Mouse (Mus musculus) monocyte, adult 5-6 weeks (primary cell): ENCODE data around the gene Adipor1. TPM values are rescaled to one million over a fixed set of nuclear protein-coding genes. Genes with fewer than 3 reads are reported as not detected.

Source experiments
- ATAC-seq: fragments of 153-309, 156-312 bp; replicated peaks from 2 replicates; pipeline ENCODE4 v1.8.0; 2017; ENCODE audit warnings: mild to moderate bottlenecking; ENCODE audit not compliant: low TSS enrichment, insufficient number of reproducible peaks, severe bottlenecking, poor library complexity, low FRiP score
- total RNA-seq: library from RNA; stranded (forward); fragments of 200-1000, 200-491, 200-594 nt; gene quantifications from 3 replicates; pipeline ENCODE4 v1.2.3, GENCODE M21; 2017

The Adipor1 gene
- 133 to 190 TPM (median 182 TPM) in 3 replicates for total RNA-seq

DNA sequence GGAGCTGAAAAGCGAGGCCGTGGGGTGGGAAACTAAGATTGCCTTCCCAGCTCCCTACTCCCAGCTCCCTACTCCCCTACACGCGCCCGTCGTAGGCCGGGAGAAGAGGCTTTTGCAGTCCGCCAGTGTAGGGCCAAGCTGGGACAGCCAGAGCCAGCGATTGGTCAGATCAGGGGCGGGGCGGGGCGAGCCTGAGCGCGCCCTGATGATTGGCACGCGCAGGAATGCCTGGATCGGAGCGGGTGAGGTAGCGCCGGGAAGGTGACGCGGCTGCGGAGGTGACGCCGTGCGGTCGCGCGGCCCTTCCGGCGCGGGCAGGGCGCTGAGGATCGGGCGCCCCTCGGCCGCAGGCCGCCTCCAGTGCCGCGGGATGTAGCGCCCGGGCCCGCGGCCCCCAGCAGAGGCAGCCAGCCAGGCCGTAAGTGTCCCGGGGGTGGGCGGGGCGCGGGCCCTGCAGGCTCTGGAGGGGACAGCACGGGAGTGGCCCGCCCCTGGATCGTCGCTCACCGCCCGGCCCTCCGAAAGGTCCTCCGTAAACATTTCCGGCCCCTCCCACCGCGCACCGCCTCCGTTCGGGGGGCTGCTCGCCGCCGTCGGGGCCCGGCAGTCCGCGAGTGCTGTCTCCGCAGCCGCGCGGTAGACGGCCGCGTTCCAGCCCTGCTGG lies at the start of gene Adipor1:
Gene Adipor1, plus strand, starts transcription at position 211 of the 664 bp plus-strand sequence.
- ATAC-seq = peak; percentile 84

DNA sequence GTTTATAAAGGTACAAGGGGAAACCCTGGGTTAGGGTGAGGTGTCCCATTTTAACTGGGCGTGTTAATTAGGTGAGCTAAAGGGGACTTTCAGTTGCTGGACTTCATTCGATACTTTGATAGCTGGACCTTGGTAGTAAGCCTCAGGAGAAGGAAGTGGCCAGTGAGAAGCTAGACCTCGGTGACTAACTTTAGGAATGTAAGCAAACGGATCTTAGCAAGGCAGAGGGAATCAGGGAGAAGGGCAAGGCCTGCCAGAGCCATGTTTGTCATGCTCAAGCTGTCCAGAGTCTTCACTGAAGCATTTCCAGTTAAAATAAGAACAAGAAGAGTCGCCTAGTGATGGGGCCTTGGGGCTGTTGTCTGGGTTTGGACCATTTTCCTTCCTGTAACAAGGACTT lies 49.7 kb upstream of the Adipor1 start:
- ATAC-seq = no peak

DNA sequence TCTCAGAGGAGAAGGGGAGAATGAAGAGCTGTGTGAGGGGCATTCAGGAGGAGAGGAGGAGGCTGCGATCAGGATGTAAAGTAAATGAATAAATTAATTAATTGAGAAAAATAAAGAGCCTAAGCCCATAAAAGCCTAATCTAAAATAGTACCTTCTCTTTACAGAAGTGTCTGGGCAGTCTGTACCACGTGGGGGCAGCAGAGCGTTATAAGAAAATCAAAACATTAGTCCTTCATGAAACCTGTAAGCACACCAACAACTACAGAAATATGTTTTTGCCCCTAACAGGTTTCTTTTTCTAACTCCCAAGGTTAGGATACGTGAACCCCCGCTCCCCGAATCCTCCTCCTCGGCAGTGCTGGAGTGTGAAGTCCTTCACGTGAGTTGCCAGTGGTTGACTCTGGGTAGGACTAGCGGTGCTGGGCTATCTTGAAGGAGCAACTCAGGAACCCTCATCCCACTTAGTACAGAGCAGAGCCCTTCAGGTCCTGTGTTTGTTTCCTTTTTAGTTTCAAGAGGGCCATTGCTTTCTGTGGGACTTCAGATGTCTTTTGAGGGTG lies 46.3 kb upstream of the Adipor1 start:
- ATAC-seq = peak; percentile 53; the same call in 1 of the 2 replicates

DNA sequence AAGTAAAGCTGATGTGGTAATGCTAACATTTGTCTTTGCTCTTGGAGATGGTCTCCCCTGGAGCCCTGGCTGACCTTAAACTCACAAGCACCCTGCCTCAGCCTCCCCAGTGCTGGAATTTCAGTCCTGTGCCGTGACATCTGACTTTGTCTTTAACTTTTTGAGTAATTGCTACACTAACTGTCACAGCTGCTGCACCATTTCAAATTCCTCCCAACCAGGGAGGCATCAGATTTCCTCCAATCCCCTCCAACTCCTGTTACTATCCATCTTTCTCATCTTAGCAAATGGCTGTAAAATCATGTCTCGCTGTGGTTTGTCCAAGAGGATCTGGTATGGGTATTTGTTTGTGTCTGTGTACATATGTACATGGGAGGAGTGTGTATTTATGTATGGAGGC lies 41.1 kb upstream of the Adipor1 start:
- no peak for ATAC-seq

DNA sequence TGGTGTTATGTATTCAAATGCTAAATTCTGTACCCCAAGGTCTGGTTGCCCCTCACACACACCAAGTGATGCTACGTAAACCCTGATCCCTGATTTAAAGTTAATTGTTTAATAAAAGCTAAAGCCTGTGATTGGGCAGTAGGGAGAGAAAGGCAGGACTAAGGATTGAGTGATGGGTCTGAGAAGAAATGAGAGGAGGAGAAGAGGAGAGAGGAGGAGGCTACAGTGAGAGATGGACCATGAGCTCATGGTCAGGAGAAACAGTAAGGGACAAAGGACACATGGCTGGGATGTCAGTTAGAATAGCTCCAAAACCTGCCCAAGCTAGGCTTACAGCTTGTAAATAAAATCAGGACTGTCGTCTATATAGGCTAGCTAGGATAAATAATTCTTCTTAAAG lies 34.1 kb upstream of the Adipor1 start:
- no peak for ATAC-seq

DNA sequence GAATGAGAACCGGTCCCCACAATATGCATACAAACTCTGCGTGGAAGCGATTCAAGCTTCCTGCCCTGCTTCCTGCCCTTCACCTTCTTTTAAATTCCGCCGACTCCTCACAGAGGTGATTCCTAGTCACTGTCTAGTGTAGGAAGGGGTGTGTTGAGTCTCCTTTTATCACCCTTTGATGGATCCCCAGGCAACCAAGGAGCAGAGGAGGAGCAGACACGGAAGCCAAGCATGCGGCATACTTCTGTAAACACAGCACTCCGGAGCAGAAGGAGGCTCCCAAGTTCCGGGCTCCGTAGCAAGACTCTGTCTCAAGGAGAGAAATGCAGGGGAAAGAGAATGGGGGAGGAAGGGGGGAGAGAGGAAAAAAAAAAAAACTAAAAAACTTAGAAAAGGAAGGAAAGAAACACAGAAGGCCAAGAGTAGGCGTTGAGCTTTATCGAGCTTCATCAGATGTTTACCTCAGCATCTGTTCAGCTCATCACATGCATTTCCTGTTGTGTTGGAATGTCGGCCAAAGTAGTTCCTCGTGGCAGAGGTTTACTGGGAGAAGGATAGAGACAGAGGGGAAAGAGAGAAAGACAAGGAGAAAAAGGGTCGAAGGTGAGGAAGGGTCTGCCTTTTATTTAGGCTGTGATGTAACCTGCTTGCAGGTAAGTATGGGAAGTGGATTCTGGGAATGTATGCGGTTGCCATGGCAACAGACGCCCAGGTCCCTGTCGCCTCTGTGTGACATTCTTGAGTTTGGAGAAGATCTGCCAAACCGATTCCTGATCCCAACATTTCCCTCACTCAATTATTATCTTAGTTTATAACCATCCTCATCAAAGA lies 33.2 kb upstream of the Adipor1 start:
- ATAC-seq = no peak

DNA sequence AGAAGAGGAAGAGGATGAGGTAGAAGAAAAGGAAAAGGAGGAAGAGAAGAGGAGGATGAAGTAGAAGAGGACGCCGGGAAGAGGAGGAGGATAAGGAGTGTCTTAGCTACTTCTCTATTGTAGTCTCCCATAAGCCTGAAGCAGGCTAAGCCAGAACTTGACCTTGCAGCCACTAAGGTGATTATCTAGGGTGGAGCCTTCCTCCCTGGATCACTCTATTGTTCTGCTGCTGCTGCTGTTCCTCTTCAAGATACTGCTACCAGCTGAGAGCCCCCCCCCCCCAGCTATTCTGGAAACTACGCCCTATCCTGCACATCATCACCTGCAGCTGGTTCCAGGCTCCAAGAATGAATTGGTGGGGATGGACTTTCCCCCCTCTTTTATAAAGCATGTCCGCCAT lies 30.6 kb upstream of the Adipor1 start:
- no peak for ATAC-seq

DNA sequence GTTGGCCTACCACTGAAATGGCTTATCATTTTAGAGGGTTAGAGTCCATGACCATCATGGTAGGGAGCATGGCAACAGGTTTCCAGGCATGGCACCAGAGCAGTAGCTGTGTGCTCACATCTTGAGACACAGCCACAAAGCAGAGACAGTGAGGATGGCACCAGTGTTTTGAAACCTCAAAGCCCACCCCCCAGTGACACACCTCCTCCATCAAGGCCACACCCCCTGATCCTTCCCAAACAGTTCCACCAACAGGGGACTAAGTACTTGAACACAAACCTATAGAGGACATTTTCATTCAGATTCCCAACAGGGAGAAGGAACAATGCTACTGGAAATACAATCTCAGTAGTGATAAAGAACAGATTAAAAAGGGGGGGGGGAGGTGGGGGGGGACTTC lies 30.0 kb upstream of the Adipor1 start:
- no peak for ATAC-seq

DNA sequence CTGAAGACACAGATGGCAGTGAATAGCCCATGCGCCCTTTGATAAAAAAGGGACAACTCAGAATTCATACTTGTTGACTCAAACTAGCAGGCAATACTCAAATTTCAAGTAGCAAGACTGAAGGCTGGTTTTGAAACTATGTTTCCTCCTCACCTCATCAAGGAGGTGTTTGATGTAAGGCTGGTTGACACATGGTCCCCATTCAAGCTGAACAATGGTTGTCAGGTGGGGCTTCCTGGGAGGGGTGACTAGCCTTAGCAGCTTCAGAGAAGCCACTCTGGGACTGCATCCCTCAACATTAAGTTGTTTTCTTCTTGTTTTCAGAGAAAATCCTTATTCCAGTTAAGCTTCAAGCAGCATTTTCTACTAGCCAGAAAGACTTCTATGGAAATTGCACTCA lies 29.5 kb upstream of the Adipor1 start, which contains the start of gene 4933406M09Rik:
Gene 4933406M09Rik, plus strand, starts transcription at position 275 of the 400 bp plus-strand sequence.
- ATAC-seq = no peak

DNA sequence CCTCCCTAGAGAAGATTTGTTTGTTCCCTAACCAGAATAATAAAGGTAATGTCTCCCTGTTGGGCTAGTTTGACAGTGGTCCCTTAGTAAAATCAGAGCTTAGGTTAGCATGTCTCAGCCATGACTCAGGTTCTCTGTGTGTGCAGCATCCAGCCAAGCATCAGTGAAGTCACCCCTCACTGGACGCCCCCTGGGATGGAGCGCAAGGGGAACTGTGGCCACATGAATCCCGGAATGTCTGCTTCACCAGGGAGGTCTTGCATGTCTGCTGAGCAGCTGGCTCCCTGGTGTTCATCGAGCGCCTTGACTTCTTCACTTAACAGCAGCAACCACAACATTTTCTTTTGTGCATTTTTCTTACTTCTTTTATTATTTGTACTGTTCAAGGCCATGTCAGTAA lies 21.4 kb upstream of the Adipor1 start:
- ATAC-seq = no peak

DNA sequence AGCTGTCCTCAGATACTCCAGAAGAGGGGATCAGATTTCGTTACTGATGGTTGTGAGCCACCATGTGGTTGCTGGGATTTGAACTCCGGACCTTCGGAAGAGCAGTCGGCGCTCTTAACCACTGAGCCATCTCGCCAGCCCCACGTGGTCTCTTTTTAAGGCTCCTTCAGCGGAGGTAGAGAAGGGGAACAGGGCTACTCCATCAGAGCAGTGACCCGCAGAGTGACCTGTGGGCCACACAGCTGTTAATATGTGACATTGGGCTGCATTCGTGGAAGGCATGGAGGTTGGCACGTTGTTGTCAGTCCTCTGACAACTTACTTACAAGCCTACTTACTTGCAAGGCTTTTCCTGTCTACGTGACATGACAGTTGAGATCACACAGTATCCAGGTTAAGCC lies 17.0 kb upstream of the Adipor1 start:
- no peak for ATAC-seq

DNA sequence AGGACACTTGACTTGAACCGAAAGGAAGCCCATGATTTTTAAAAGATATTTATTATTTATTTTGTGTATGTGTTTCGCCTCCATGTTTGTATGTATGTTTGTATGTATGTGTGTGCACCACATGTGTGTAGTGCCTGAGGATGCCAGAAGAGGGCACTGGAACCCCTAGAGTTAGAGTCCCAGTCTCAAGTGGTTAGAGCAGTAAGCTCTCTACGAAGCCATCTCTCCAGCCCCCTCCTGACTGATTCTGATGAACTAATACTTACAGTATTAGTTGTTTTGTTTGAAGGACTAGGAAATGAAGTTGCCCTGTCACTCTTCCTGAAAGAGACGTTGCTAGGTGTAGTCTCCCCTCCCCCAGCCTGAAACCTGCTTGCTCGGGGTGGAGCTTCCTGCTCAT lies 15.4 kb upstream of the Adipor1 start:
- ATAC-seq = 0 out of 2 replicates have a peak, but pooled peaks have one; percentile 35

DNA sequence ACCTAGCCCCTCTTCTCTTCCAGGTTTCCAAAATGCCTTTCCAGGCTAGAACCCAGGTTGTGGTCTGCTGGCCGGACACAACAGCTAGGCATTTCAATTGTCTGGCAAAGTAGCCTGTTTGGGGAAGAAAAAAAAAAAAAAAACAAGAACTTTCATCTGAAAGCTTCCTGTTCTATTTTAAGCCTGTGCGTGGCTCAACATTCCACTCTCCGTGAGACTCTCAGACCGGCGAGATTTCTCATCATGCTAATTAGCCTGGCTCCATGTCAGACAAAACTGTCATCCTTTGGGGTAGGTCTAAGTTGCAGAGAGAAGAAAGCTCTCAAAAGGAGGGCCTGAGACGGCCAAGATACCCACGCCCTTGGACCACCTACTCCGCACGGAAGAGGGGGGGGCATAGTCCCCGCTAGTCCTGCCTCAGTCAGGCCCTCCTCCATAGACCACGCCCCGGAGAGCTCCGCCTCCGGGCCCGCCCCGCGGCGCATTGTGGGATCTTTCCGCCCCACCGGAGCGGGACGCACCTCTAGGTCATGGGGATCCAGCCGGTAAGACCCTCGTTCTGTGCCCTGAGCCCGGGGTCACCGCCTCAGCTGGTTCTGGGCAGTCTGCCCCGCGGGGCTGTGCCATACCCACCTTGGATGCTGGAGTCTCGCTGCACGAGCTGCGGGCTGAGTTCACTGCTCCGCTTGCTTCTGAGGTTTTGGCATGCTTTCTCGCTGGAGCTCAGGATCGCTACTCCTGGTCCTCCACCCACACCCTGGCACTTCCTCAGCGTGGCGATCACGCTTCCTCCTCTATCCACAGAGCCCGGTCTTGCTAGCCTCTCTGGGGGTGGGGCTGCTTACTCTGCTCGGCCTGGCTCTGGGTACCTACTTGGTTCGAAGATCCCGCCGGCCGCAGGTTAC lies 9.4 kb upstream of the Adipor1 start, which contains the start of gene Cyb5r1:
Gene Cyb5r1, plus strand, starts transcription at position 51 of the 905 bp plus-strand sequence.
- ATAC-seq = peak; percentile 85

DNA sequence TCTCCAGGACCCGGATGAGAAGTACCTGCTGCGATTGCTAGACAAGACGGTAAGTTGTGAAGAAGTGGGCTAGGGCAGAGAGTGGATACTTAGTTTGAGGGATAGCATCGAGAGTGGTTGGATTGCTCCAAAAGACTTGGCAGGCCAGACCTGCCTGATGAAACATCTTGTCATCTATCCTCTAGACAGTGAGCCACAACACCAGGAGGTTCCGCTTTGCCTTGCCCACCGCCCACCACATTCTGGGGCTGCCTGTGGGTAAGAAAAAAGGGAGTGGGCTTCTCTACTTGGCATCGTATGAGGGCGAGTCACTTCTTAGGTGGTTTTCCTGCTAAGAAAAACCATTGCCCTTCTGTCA lies 8.8 kb upstream of the Adipor1 start:
- ATAC-seq = peak; percentile 7; the same call in 1 of the 2 replicates

DNA sequence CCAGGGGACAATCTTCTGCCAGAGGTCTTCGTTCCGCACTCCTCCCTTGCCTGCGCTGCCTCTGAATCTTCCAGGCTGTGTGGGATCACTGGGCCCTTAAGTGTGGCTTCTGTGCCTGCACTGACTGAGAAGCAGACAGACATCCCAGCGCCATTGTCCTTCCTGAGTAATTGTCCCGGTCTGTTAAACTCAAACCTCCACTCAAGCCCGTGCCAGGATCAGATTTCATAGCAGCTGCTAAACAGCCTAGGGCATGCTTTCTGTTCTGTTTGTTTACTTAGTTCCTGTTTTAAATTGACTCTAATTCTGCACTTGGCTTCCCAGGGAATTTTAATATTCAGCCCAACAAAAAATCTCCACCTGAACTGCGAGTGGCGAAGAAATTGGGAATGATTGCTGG lies 7.1 kb upstream of the Adipor1 start:
- no peak for ATAC-seq

DNA sequence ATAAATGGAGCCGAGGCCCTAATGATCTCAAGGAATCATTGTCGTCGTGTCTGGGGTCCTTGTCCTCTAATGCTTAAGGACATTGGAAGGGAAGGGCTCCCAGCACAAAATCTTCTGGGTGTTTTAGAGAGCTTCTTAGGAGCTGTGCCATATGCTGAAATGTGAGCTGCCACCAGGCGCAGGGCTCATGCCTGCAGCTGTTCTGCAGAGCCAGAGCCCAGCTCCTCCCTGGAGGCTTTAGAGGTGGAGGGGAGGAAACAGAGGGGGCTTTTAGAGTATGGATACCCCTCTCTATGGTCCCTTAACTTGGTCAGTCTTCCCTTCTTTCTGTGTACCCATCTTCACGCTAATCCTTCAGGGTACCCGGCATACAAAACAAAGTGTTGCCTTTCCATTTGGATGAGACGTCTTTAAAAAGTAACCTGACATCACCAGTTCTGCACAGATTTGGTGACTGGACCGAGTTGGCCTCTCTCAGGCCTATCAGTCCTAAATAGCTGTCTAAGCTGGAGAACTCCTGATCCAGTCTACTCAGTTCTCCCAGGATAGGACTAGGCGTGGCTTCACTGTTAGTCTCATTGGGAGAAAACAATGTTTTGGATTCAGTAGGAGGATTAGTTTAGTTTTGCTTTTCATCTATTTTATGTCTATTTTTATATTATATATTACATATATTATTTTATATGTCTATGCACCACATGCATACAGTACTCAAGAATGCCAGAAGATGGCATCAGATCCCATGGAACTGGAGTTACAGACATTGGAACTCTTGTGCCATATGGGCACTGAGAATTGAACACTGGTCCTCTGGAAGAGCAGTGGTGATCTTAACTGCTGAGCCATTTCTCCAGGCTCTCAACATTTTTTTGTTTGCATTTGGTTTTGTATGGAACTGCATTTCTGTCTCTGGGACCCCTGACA lies 3.2 kb upstream of the Adipor1 start:
- ATAC-seq = no peak

DNA sequence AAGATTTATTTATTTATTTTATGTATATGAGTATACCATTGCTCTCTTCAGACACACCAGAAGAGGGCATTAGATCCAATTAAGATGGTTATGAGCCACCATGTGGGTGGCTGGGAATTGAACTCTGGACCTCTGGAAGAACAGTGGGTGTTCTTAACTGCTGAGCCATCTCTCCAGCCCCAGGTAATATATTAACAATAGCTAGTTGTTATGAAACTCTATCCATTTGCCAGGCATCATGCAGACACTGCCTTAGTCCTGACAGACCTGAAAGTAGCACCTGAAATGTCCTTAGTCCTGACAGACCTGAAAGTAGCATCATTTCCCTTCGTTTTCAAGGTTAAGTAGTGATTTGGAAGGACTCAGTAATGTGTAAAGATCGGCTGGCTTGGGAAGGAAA lies 1.1 kb upstream of the Adipor1 start:
- no peak for ATAC-seq
